Mouse (Mus musculus): ENCODE measurements around the gene Actr6. TPM values are rescaled to one million over a fixed set of nuclear protein-coding genes. Genes with fewer than 3 reads are reported as not detected.

Gene Actr6
- total and polyA plus RNA-seq, 2 experiments from 2014 or later: 3.4 to 21.9 TPM

- under 1% methylated on average over 84 of the region's 85 CpGs for WGBS
- Histone ChIP-seq H3K4me3 (ENCODE audit: low read depth, low read length) (peak within 1 kb of the TSS; percentile 95), H3K27me3 (ENCODE audit: control insufficient read depth, insufficient read depth, low read length) (no peaks in the 10 kb centered on the region), H3K36me3 (replicated peaks; ENCODE audit: control insufficient read depth, insufficient read depth, low read length) (no peaks in the 10 kb centered on the region), H3K9ac (replicated peaks; ENCODE audit: low read depth, low read length) (peak within 1 kb of the TSS; percentile 95), H3K4me1 (ENCODE audit: control insufficient read depth, insufficient read depth) (peaks cover 7% of the 10 kb centered on the region), H3K27ac (ENCODE audit: low read depth) (peak within 1 kb of the TSS; percentile 87), H3K4me2 (ENCODE audit: low read depth, low read length) (peak within 1 kb of the TSS; percentile 79), H3K9me3 (replicated peaks; ENCODE audit: control insufficient read depth, low read length) (no peaks in the 10 kb centered on the region)
- DNase-seq (ENCODE audit: low spot score) (peak; percentile 90), ATAC-seq (ENCODE audit: insufficient read depth, low read depth) (peak; percentile 95)
- no peak for TF ChIP-seq CTCF (IDR thresholded peaks at IDR 0.05; ENCODE audit: low read depth)
- no peak for TF ChIP-seq EP300 (IDR thresholded peaks at IDR 0.05; ENCODE audit: low read depth)
Measured at GRCm38 (mm10) chr10:89744871-89745665, 13.0 kb upstream of the Actr6 start, which contains the start of gene Uhrf1bp1l. Uhrf1bp1l (plus strand) TSS chr10:89744991.

DNA sequence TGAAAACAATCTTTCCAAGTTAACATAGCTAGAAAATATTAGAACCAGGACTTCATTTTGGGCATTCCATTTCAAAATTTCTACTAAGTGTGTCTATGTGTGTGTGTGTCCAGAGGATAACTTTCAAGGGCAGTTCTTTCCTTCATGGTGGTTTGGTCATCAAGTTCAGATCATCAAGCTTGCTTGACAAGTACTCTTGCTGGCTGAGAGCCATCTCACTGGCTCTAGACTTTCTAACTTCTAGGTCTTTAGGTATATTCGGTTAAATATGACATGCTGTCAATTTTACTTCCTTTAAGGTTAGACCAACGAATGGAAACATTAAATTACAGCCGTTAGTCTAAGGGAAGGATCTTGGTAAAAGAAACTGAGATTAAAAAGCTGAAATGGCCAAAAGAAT is 12.2 kb upstream of the Actr6 start:
- no peak for ATAC-seq (ENCODE audit: insufficient read depth, low read depth)
- Histone ChIP-seq H3K27ac (ENCODE audit: low read depth) (peak overlapping the region; percentile 87; the same call in 1 of the 2 replicates), H3K4me3 (ENCODE audit: low read depth, low read length) (peak overlapping the region; percentile 95), H3K9ac (replicated peaks; ENCODE audit: low read depth, low read length) (peak overlapping the region; percentile 95; the same call in 1 of the 2 replicates), H3K4me2 (ENCODE audit: low read depth, low read length) (peak overlapping the region; percentile 79), H3K9me3 (replicated peaks; ENCODE audit: control insufficient read depth, low read length) (no peaks in the 10 kb centered on the region), H3K36me3 (replicated peaks; ENCODE audit: control insufficient read depth, insufficient read depth, low read length) (no peaks in the 10 kb centered on the region), H3K4me1 (ENCODE audit: control insufficient read depth, insufficient read depth) (peaks cover 7% of the 10 kb centered on the region), H3K27me3 (ENCODE audit: control insufficient read depth, insufficient read depth, low read length) (no peaks in the 10 kb centered on the region)
- WGBS: 20% methylated on average over 3 of the region's 3 CpGs
- no peak for TF ChIP-seq EP300 (IDR thresholded peaks at IDR 0.05; ENCODE audit: low read depth)
- no peak for TF ChIP-seq CTCF (IDR thresholded peaks at IDR 0.05; ENCODE audit: low read depth)
- DNase-seq (ENCODE audit: low spot score): no peak

DNA sequence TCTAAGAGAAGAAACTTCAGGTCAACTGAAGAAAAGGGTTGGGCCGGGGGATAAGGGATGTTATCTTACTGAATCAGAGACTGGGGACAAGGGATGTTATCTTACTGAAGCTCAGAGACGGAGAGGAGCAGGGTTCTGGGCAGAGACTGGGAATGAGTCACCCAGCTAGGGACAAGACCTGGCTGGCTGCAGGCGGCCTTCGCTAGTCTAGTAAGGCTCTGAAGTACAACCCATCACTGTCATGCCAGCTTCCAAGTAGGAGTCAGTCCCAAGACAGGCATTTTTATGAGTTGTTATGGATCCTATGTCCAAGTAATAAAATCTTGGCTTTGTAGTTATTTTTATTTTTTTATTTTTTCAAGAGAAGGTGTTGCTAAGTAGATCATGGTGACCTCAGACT is 11.2 kb upstream of the Actr6 start:
- ATAC-seq (ENCODE audit: insufficient read depth, low read depth) (no peak), DNase-seq (ENCODE audit: low spot score) (no peak)
- no peak overlapping the region for H3K4me2 ChIP-seq (ENCODE audit: low read depth, low read length)
- H3K27ac ChIP-seq (ENCODE audit: low read depth): no peak overlapping the region
- H3K36me3 ChIP-seq (replicated peaks; ENCODE audit: control insufficient read depth, insufficient read depth, low read length): no peaks in the 10 kb centered on the region
- H3K27me3 ChIP-seq (ENCODE audit: control insufficient read depth, insufficient read depth, low read length): no peaks in the 10 kb centered on the region
- TF ChIP-seq EP300 (IDR thresholded peaks at IDR 0.05; ENCODE audit: low read depth) (no peak), CTCF (IDR thresholded peaks at IDR 0.05; ENCODE audit: low read depth) (no peak)
- no peak overlapping the region for H3K4me3 ChIP-seq (ENCODE audit: low read depth, low read length)
- H3K9ac ChIP-seq (replicated peaks; ENCODE audit: low read depth, low read length): no peak overlapping the region
- no peaks in the 10 kb centered on the region for H3K9me3 ChIP-seq (replicated peaks; ENCODE audit: control insufficient read depth, low read length)
- 81% methylated on average over 4 of the region's 4 CpGs for WGBS
- H3K4me1 ChIP-seq (ENCODE audit: control insufficient read depth, insufficient read depth): peaks cover 7% of the 10 kb centered on the region

DNA sequence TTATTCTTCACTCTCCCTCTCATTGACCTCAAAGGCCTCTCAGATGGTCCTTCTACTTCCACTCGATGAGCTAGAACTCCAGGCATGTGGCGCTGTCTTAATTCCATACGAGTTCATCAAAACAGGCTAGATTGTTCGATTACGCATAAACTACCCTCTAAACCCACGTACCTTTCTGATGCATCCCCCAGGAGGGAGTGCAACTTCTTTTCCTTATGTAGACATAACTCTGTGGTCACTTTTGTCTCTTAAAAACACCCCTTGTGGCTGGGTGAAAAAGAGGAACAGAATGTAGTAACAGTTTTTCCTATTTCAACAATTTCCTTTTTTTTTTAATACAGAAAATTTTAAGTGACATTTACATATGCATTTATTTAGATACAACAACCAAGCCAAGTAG is 8.9 kb upstream of the Actr6 start:
- 76% methylated on average over 6 of the region's 6 CpGs for WGBS
- H3K27me3 ChIP-seq (ENCODE audit: control insufficient read depth, insufficient read depth, low read length): no peaks in the 10 kb centered on the region
- ATAC-seq (ENCODE audit: insufficient read depth, low read depth) (no peak), DNase-seq (ENCODE audit: low spot score) (no peak)
- no peak overlapping the region for H3K4me2 ChIP-seq (ENCODE audit: low read depth, low read length)
- TF ChIP-seq CTCF (IDR thresholded peaks at IDR 0.05; ENCODE audit: low read depth) (no peak), EP300 (IDR thresholded peaks at IDR 0.05; ENCODE audit: low read depth) (no peak)
- no peaks in the 10 kb centered on the region for H3K9me3 ChIP-seq (replicated peaks; ENCODE audit: control insufficient read depth, low read length)
- H3K27ac ChIP-seq (ENCODE audit: low read depth): no peak overlapping the region
- H3K4me1 ChIP-seq (ENCODE audit: control insufficient read depth, insufficient read depth): no peaks in the 10 kb centered on the region
- H3K4me3 ChIP-seq (ENCODE audit: low read depth, low read length): no peak overlapping the region
- no peak overlapping the region for H3K9ac ChIP-seq (replicated peaks; ENCODE audit: low read depth, low read length)
- no peaks in the 10 kb centered on the region for H3K36me3 ChIP-seq (replicated peaks; ENCODE audit: control insufficient read depth, insufficient read depth, low read length)

DNA sequence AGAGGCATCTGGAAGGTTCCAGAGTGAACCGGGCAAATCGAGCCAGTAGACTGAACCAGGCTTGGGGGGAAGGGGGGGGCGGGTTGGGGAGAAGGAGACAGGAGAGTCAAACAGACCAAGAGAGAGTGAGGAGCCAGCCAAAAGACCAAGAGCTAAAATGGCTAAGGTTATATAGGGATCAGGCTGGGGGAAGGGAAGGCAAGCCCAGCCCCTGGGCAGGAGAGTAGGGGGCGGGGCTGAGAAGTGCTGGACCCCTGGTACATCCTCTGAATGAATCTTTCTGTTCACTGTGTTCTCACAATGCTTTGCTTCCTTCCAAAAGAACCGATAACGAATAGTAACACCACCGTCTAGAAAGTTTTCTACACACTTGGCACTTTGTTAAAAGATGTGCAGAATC is 7.6 kb upstream of the Actr6 start:
- TF ChIP-seq CTCF (IDR thresholded peaks at IDR 0.05; ENCODE audit: low read depth): no peak
- no peak for TF ChIP-seq EP300 (IDR thresholded peaks at IDR 0.05; ENCODE audit: low read depth)
- 50% methylated on average over 7 of the region's 7 CpGs for WGBS
- H3K9me3 ChIP-seq (replicated peaks; ENCODE audit: control insufficient read depth, low read length): no peaks in the 10 kb centered on the region
- no peaks in the 10 kb centered on the region for H3K36me3 ChIP-seq (replicated peaks; ENCODE audit: control insufficient read depth, insufficient read depth, low read length)
- no peak overlapping the region for H3K9ac ChIP-seq (replicated peaks; ENCODE audit: low read depth, low read length)
- H3K27me3 ChIP-seq (ENCODE audit: control insufficient read depth, insufficient read depth, low read length): no peaks in the 10 kb centered on the region
- ATAC-seq (ENCODE audit: insufficient read depth, low read depth) (no peak), DNase-seq (ENCODE audit: low spot score) (no peak)
- no peak overlapping the region for H3K27ac ChIP-seq (ENCODE audit: low read depth)
- H3K4me1 ChIP-seq (ENCODE audit: control insufficient read depth, insufficient read depth): no peaks in the 10 kb centered on the region
- no peak overlapping the region for H3K4me3 ChIP-seq (ENCODE audit: low read depth, low read length)
- H3K4me2 ChIP-seq (ENCODE audit: low read depth, low read length): no peak overlapping the region

All from heart, postnatal 0 days (tissue).